Comparison of ENCODE assay signal across 10 mouse cellular contexts in genomic region chr12:30102891-30103565, GRCm38 (mm10). TPM values are rescaled to one million over a fixed set of nuclear protein-coding genes. Genes with fewer than 3 reads are reported as not detected.
DNase-seq lines count a peak whose midpoint lies in the region; ATAC-seq and TF ChIP-seq lines count a peak whose summit lies in the region.
"Had no signal": no experiment of that assay in that cellular context is flagged by ENCODE, and none has a peak within 500 bp of the region (broad histone marks: within the 10 kb centered on the region; RNA-seq: fewer than 3 reads in every experiment).

No protein-coding gene starts in this region.

- H3K4me2 ChIP-seq in forebrain, embryonic 12.5 days, result peak overlapping the region; percentile 13; the same call in 1 of the 2 replicates
- H3K4me2 ChIP-seq in forebrain, embryonic 11.5 days (ENCODE audit: low read depth, low read length, severe bottlenecking), result no peak overlapping the region
- no peak overlapping the region for H3K4me2 ChIP-seq in lung, postnatal 0 days (replicated peaks; ENCODE audit: low read depth, low read length)
- H3K4me2 ChIP-seq in heart, embryonic 14.5 days (ENCODE audit: low read length), result peak overlapping the region; percentile 48
- peak overlapping the region; percentile 27; the same call in 1 of the 2 replicates for H3K4me2 ChIP-seq in neural tube, embryonic 13.5 days

- H3K4me3 ChIP-seq in forebrain, embryonic 12.5 days (replicated peaks), result no peak overlapping the region
- no peak overlapping the region for H3K4me3 ChIP-seq in forebrain, embryonic 11.5 days (ENCODE audit: low read depth, low read length)
- H3K4me3 ChIP-seq in lung, postnatal 0 days (ENCODE audit: low read depth, low read length), result no peak overlapping the region
- no peak overlapping the region for H3K4me3 ChIP-seq in heart, embryonic 14.5 days (ENCODE audit: control insufficient read depth in 1 of 2, insufficient read depth in 1 of 2, low read depth in 1 of 2, low read length in 2 of 2)
- H3K4me3 ChIP-seq in neural tube, embryonic 13.5 days, result no peak overlapping the region

- no peak overlapping the region for H3K9ac ChIP-seq in forebrain, embryonic 12.5 days
- H3K9ac ChIP-seq in forebrain, embryonic 11.5 days (ENCODE audit: low read length), result no peak overlapping the region
- H3K9ac ChIP-seq in lung, postnatal 0 days (replicated peaks; ENCODE audit: low read depth), result no peak overlapping the region
- H3K9ac ChIP-seq in heart, embryonic 14.5 days (ENCODE audit: low read length), result no peak overlapping the region
- H3K9ac ChIP-seq in neural tube, embryonic 13.5 days, result no peak overlapping the region

- peaks cover 3% of the 10 kb centered on the region; the same call in 1 of the 2 replicates for H3K4me1 ChIP-seq in forebrain, embryonic 12.5 days
- no peaks in the 10 kb centered on the region for H3K4me1 ChIP-seq in forebrain, embryonic 11.5 days (replicated peaks; ENCODE audit: control insufficient read depth, insufficient read depth, low read length)
- no peaks in the 10 kb centered on the region for H3K4me1 ChIP-seq in lung, postnatal 0 days (ENCODE audit: insufficient read depth, low read depth, low read length)
- H3K4me1 ChIP-seq in heart, embryonic 14.5 days (ENCODE audit: control insufficient read depth in 2 of 2, insufficient read depth in 2 of 2, low read length in 2 of 2), result no peaks in the 10 kb centered on the region
- no peaks in the 10 kb centered on the region for H3K4me1 ChIP-seq in neural tube, embryonic 13.5 days (replicated peaks)

- H3K9me3 ChIP-seq in forebrain, embryonic 12.5 days, result no peaks in the 10 kb centered on the region
- no peaks in the 10 kb centered on the region for H3K9me3 ChIP-seq in forebrain, embryonic 11.5 days (ENCODE audit: control insufficient read depth, low read length)
- H3K9me3 ChIP-seq in lung, postnatal 0 days (ENCODE audit: low read length), result no peaks in the 10 kb centered on the region
- H3K9me3 ChIP-seq in heart, embryonic 14.5 days (ENCODE audit: control insufficient read depth, low read length), result no peaks in the 10 kb centered on the region
- no peaks in the 10 kb centered on the region for H3K9me3 ChIP-seq in neural tube, embryonic 13.5 days

- no peak for DNase-seq in forebrain, embryonic 11.5 days (ENCODE audit: low spot score)
- DNase-seq in lung, postnatal 0 days (ENCODE audit: low spot score), result peak; percentile 18
- DNase-seq in lung, postnatal 25 days (ENCODE audit: low spot score), result no peak
- no peak for DNase-seq in spleen, postnatal 36 days (ENCODE audit: low spot score in 2 of 2)
- no peak for DNase-seq in urinary bladder, postnatal 36 days (ENCODE audit: low spot score in 2 of 2)
- DNase-seq: B cell, adult 2 months; kidney, postnatal 14 days had no signal

- peak; percentile 57 for TF ChIP-seq CTCF in lung, postnatal 0 days (IDR thresholded peaks at IDR 0.05)

- no peak for ATAC-seq in forebrain, embryonic 12.5 days (ENCODE audit: low FRiP score)
- no peak for ATAC-seq in forebrain, embryonic 11.5 days (replicated peaks; ENCODE audit: low FRiP score)
- peak; percentile 56 for ATAC-seq in lung, postnatal 0 days
- no peak for ATAC-seq in heart, embryonic 14.5 days (ENCODE audit: insufficient number of reproducible peaks, insufficient read depth, low FRiP score, low read depth)
- no peak for ATAC-seq in neural tube, embryonic 13.5 days (ENCODE audit: low read depth)

- peaks cover 6% of the 10 kb centered on the region; the same call in 1 of the 2 replicates for H3K27me3 ChIP-seq in forebrain, embryonic 12.5 days
- H3K27me3 ChIP-seq in forebrain, embryonic 11.5 days (ENCODE audit: control insufficient read depth, insufficient read depth, low read length), result no peaks in the 10 kb centered on the region
- H3K27me3 ChIP-seq in lung, postnatal 0 days (replicated peaks; ENCODE audit: insufficient read depth, low read length), result no peaks in the 10 kb centered on the region
- no peaks in the 10 kb centered on the region for H3K27me3 ChIP-seq in heart, embryonic 14.5 days (ENCODE audit: control insufficient read depth, insufficient read depth, low read length)
- H3K27me3 ChIP-seq in neural tube, embryonic 13.5 days, result no peaks in the 10 kb centered on the region

- TF ChIP-seq EP300 in lung, postnatal 0 days (IDR thresholded peaks at IDR 0.05), result no peak

- no peaks in the 10 kb centered on the region for H3K36me3 ChIP-seq in forebrain, embryonic 12.5 days (replicated peaks)
- no peaks in the 10 kb centered on the region for H3K36me3 ChIP-seq in forebrain, embryonic 11.5 days (ENCODE audit: control insufficient read depth, insufficient read depth, low read length)
- no peaks in the 10 kb centered on the region for H3K36me3 ChIP-seq in lung, postnatal 0 days (ENCODE audit: insufficient read depth, low read length)
- no peaks in the 10 kb centered on the region for H3K36me3 ChIP-seq in heart, embryonic 14.5 days (ENCODE audit: control insufficient read depth, insufficient read depth, low read length)
- no peaks in the 10 kb centered on the region for H3K36me3 ChIP-seq in neural tube, embryonic 13.5 days

- no peak overlapping the region for H3K27ac ChIP-seq in forebrain, embryonic 12.5 days
- no peak overlapping the region for H3K27ac ChIP-seq in forebrain, embryonic 11.5 days (ENCODE audit: low read depth, low read length)
- no peak overlapping the region for H3K27ac ChIP-seq in lung, postnatal 0 days (ENCODE audit: low read length)
- no peak overlapping the region for H3K27ac ChIP-seq in heart, embryonic 14.5 days (replicated peaks in 1 of 2; ENCODE audit: control insufficient read depth in 1 of 2, insufficient read depth in 1 of 2, low read depth in 2 of 2, low read length in 2 of 2)
- H3K27ac ChIP-seq in neural tube, embryonic 13.5 days (replicated peaks), result no peak overlapping the region

- 34% methylated on average over 29 of the region's 29 CpGs for WGBS in forebrain, embryonic 12.5 days
- 38% methylated on average over 29 of the region's 29 CpGs for WGBS in forebrain, embryonic 11.5 days
- 32% methylated on average over 29 of the region's 29 CpGs for WGBS in lung, postnatal 0 days
- 27% methylated on average over 29 of the region's 29 CpGs for WGBS in heart, embryonic 14.5 days
- 42% methylated on average over 29 of the region's 29 CpGs for WGBS in neural tube, embryonic 13.5 days

RNA-seq across cellular contexts. Expression of gene Tpo, which starts 29.4 kb away (rescaled TPM):
- not detected in 2 replicates for polyA plus RNA-seq in forebrain, embryonic 12.5 days (2016; fragmentation: Nextera tagmentation; extraction: Ambion mirVana)
- not detected in 2 replicates for polyA plus RNA-seq in forebrain, embryonic 11.5 days (2014; fragmentation: Nextera tagmentation; extraction: Ambion mirVana)
- polyA plus RNA-seq in lung, postnatal 0 days (2015; fragmentation: Nextera tagmentation; extraction: Ambion mirVana), result not detected in 2 replicates
- polyA plus RNA-seq in heart, embryonic 14.5 days (2014; fragmentation: Nextera tagmentation; extraction: Ambion mirVana), result 0.09 TPM in 1 of 2 replicates, not detected in the other
- polyA plus RNA-seq in neural tube, embryonic 13.5 days (2015; fragmentation: Nextera tagmentation; extraction: Ambion mirVana), result not detected in 2 replicates

Comparison
In these comparisons a context has a peak if more than half of its experiments do, and no peak if none do; other contexts are left out.
1. H3K4me2 ChIP-seq: peak in forebrain, embryonic 12.5 days (single experiment), heart, embryonic 14.5 days (single experiment) and neural tube, embryonic 13.5 days (single experiment); none in forebrain, embryonic 11.5 days (single experiment) and lung, postnatal 0 days (single experiment).